Mouse (Mus musculus): ENCODE measurements around the gene Lrmda. TPM values are rescaled to one million over a fixed set of nuclear protein-coding genes. Genes with fewer than 3 reads are reported as not detected.

The Lrmda gene
- polyA plus RNA-seq, 1 experiment from 2014 or later, result 0.23 TPM

DNA sequence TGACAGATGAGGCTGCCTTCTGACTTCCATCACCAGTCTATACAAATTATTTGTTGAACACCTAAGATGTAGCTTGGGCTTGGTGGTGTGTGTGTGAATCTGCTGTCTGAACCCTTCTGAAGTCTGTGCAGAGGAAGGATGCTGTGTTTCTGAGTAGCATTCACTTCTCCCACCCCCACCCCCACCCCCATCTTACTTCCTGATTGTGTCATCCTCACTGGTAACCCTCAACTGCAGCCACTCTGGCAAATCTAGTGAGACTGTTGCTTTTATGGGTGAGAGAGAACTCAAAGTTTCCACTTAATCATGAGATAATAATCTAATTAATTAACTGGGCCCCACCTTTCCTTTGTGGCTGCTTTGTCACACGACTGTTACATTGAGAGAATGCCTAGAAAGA lies 1025.8 kb downstream of the Lrmda start:
- Histone ChIP-seq H3K4me1 (replicated peaks) (no peaks in the 10 kb centered on the region), H3K4me2 (replicated peaks) (no peak overlapping the region), H3K27ac (no peak overlapping the region), H3K9me3 (no peaks in the 10 kb centered on the region), H3K9ac (replicated peaks) (no peak overlapping the region), H3K36me3 (no peaks in the 10 kb centered on the region), H3K27me3 (peaks cover 20% of the 10 kb centered on the region; the same call in 1 of the 2 replicates), H3K4me3 (replicated peaks) (no peak overlapping the region)
- 43% methylated on average over 1 of the region's 1 CpGs for WGBS
- no peak for ATAC-seq

DNA sequence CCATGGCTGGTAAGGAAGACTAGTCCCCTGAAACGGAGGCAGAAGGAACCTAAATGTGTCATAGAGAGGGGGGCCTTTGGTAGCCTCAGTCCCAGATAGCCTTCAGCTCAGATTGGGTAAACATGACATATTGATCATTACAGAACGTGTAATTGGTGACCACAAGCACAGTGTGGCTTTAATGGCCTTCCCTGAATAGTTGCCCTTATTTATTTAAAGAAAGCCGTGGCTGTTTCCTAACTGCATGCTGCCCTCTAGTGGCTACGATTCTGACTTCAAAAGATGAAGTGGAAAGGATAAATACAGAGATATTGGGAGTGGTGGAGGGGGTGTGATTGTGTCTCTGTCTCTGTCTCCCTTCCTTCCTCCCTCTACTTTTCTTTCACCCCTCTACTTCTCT lies 1026.8 kb downstream of the Lrmda start:
- H3K4me2 ChIP-seq (replicated peaks), result no peak overlapping the region
- no peak overlapping the region for H3K27ac ChIP-seq
- H3K27me3 ChIP-seq, result peaks cover 20% of the 10 kb centered on the region; the same call in 1 of the 2 replicates
- H3K9me3 ChIP-seq, result no peaks in the 10 kb centered on the region
- ATAC-seq, result no peak
- no peak overlapping the region for H3K4me3 ChIP-seq (replicated peaks)
- no peak overlapping the region for H3K9ac ChIP-seq (replicated peaks)
- 22% methylated on average over 4 of the region's 4 CpGs for WGBS
- H3K4me1 ChIP-seq (replicated peaks), result no peaks in the 10 kb centered on the region
- H3K36me3 ChIP-seq, result no peaks in the 10 kb centered on the region

GRCm38 (mm10) chr14:23051441-23051840 lies 1031.9 kb downstream of the Lrmda start:
- 92% methylated on average over 7 of the region's 7 CpGs for WGBS
- no peak for ATAC-seq
- H3K9ac ChIP-seq (replicated peaks), result no peak overlapping the region
- no peak overlapping the region for H3K27ac ChIP-seq
- peaks cover 13% of the 10 kb centered on the region; the same call in 1 of the 2 replicates for H3K27me3 ChIP-seq
- no peaks in the 10 kb centered on the region for H3K36me3 ChIP-seq
- H3K9me3 ChIP-seq, result no peaks in the 10 kb centered on the region
- no peak overlapping the region for H3K4me2 ChIP-seq (replicated peaks)
- peaks cover 6% of the 10 kb centered on the region for H3K4me1 ChIP-seq (replicated peaks)
- no peak overlapping the region for H3K4me3 ChIP-seq (replicated peaks)

DNA sequence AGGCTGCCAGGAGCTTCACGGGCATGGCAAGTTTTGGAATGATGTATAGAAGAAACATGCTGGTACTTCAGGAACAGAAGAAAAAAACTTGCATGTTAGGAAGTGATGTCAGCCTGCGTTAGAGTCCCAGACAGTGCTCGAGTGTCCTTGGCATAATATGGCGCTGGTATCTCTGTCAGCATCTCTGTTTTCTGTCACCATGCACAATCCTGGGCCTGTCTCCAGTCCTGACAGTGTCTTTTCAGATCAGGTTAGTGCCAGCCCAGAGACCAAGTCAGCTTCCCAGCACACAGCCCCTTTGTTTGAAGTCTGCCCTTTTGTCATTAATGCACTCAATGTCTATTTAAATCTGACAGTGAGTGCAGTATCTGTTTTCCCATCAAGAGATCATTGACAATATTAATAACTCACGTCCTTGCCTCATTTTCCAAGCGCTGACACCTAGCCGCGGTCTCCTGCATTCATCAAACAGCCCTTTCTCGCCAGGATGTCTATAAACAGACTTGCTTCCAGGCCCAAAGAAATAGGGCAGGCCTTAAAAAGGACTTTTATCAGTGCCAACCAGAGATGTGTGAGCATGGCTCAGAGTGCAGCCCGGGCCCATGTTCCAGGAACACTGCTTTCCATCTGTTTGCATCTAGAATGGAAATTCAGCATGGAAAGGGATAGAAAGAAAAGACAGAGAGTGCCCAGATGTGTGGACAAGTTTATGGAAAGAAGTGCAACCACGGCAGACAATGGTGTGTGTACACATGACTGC lies 1033.5 kb downstream of the Lrmda start:
- Histone ChIP-seq H3K36me3 (no peaks in the 10 kb centered on the region), H3K4me2 (replicated peaks) (no peak overlapping the region), H3K9ac (replicated peaks) (no peak overlapping the region), H3K4me3 (replicated peaks) (no peak overlapping the region), H3K4me1 (replicated peaks) (peaks cover 6% of the 10 kb centered on the region), H3K27me3 (peaks cover under 1% of the 10 kb centered on the region; the same call in 1 of the 2 replicates), H3K27ac (0 out of 2 replicates have a peak overlapping the region, but pooled peaks have one; percentile 4), H3K9me3 (no peaks in the 10 kb centered on the region)
- ATAC-seq, result 0 out of 2 replicates have a peak, but pooled peaks have one; percentile 40
- WGBS, result 63% methylated on average over 11 of the region's 11 CpGs

DNA sequence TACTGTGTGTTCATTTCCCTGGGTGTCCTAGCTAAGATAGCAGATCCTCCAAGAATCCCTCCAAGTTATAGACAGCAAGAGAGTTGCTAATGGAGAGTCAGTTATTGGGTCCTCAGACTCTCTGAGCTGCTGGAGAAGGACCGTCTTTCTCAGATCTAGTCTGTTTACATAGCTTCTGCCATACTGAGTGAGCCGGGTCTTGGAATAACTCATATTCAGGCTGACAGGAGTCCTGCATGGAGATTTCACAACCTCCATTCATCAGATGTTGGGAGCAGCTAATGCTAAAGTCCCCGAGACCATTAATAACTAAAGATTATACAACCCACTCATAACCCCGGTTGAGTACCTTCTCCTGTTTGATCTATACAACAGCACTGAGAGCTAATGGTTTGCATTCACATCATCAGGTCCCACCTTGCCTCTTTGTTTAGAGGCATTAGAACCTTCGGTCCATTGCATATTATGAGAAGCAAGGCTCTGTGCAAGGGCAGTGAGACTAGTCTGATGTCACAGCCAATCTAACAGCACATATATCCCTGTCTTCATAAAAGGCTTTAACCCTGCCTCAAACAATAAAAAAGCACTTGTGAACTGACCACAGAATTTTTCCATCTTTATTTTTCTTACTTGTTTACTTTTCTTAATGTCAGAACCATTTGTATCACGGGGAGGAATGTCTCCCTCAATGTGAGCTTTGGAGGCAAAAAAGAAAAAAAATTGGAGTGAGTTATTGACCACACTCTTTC lies 1037.9 kb downstream of the Lrmda start:
- Histone ChIP-seq H3K4me2 (replicated peaks) (no peak overlapping the region), H3K36me3 (no peaks in the 10 kb centered on the region), H3K4me3 (replicated peaks) (no peak overlapping the region), H3K4me1 (replicated peaks) (peaks cover 6% of the 10 kb centered on the region), H3K27me3 (no peaks in the 10 kb centered on the region), H3K27ac (no peak overlapping the region), H3K9me3 (no peaks in the 10 kb centered on the region), H3K9ac (replicated peaks) (no peak overlapping the region)
- ATAC-seq, result no peak
- 90% methylated on average over 6 of the region's 6 CpGs for WGBS

GRCm38 (mm10) chr14:23057987-23058386 lies 1038.5 kb downstream of the Lrmda start:
- Histone ChIP-seq H3K27me3 (no peaks in the 10 kb centered on the region), H3K4me2 (replicated peaks) (no peak overlapping the region), H3K9me3 (no peaks in the 10 kb centered on the region), H3K9ac (replicated peaks) (no peak overlapping the region), H3K4me3 (replicated peaks) (no peak overlapping the region), H3K36me3 (no peaks in the 10 kb centered on the region), H3K27ac (no peak overlapping the region), H3K4me1 (replicated peaks) (peaks cover 2% of the 10 kb centered on the region)
- WGBS, result 94% methylated on average over 2 of the region's 2 CpGs
- no peak for ATAC-seq

DNA sequence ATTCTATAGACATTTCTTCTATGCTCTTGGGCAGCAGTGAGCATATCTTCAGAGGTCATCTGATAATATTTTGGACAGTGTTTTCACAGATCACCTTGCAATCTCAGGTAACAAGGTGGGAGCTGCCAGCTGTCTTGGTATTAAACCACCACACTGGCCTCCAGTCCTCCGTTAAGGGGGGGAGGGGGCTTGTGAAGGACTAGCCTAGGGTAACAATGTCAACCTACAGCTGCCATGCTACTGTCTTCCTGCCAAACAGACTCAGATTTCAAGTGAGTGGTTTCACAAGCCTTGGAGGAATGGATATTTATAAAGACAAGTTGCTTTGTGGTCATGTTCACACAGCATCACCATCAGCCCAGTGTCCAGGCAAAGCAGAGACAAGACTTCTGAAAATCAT lies 1059.2 kb downstream of the Lrmda start:
- no peak overlapping the region for H3K4me3 ChIP-seq (replicated peaks)
- no peaks in the 10 kb centered on the region for H3K9me3 ChIP-seq
- H3K27me3 ChIP-seq, result no peaks in the 10 kb centered on the region
- 83% methylated on average over 1 of the region's 1 CpGs for WGBS
- no peak for ATAC-seq
- H3K27ac ChIP-seq, result no peak overlapping the region
- no peaks in the 10 kb centered on the region for H3K4me1 ChIP-seq (replicated peaks)
- no peaks in the 10 kb centered on the region for H3K36me3 ChIP-seq
- H3K4me2 ChIP-seq (replicated peaks), result no peak overlapping the region
- no peak overlapping the region for H3K9ac ChIP-seq (replicated peaks)

GRCm38 (mm10) chr14:23084241-23084773 lies 1064.8 kb downstream of the Lrmda start:
- no peak overlapping the region for H3K27ac ChIP-seq
- H3K4me1 ChIP-seq (replicated peaks), result no peaks in the 10 kb centered on the region
- no peak overlapping the region for H3K4me3 ChIP-seq (replicated peaks)
- no peaks in the 10 kb centered on the region for H3K9me3 ChIP-seq
- H3K9ac ChIP-seq (replicated peaks), result no peak overlapping the region
- no peak for ATAC-seq
- H3K36me3 ChIP-seq, result no peaks in the 10 kb centered on the region
- H3K4me2 ChIP-seq (replicated peaks), result no peak overlapping the region
- 89% methylated on average over 1 of the region's 1 CpGs for WGBS
- H3K27me3 ChIP-seq, result no peaks in the 10 kb centered on the region

DNA sequence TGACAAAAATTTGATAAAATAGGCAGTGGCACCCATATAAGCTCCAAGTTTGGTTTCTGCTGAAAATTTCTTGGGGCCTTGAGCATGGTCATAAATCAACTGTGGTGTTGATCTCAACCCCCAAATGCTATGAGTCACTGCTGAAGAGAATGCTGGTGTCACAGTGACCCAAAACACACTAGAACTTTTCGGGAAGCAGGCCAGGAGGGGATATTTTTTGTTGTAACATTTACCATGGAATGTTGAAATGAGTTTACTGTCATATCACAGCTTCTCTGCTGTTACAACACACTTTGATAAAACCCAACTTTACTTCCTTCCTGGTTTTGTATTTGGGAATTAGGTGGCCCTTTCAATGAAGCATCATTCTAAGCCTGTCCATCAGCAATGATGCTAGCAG lies 1065.3 kb downstream of the Lrmda start:
- Histone ChIP-seq H3K9me3 (no peaks in the 10 kb centered on the region), H3K4me3 (replicated peaks) (no peak overlapping the region), H3K36me3 (no peaks in the 10 kb centered on the region), H3K4me2 (replicated peaks) (no peak overlapping the region), H3K27ac (no peak overlapping the region), H3K27me3 (no peaks in the 10 kb centered on the region), H3K4me1 (replicated peaks) (no peaks in the 10 kb centered on the region), H3K9ac (replicated peaks) (no peak overlapping the region)
- ATAC-seq, result no peak
- 90% methylated on average over 1 of the region's 1 CpGs for WGBS

DNA sequence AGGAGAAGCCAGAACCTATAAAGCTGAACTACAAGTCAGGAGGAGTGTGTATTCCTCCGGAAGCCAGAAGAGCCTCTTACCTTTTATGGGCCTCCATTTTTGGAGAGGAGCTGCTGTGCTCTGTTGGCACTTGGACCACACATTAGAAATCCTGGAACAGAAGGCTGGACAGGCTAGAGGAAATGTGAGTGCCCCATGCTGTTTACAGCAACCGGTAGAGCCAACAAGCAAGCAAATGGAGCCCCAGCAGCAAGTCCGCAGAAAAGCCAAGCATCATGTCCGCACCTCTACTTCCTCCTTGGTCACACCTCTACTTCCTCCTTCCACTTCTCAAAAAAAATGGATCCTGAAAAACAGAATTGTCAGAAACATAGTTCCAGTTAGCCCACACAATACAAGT lies 1073.8 kb downstream of the Lrmda start:
- Histone ChIP-seq H3K9ac (replicated peaks) (no peak overlapping the region), H3K4me1 (replicated peaks) (peaks cover 22% of the 10 kb centered on the region), H3K9me3 (no peaks in the 10 kb centered on the region), H3K27ac (no peak overlapping the region), H3K27me3 (no peaks in the 10 kb centered on the region), H3K36me3 (no peaks in the 10 kb centered on the region), H3K4me2 (replicated peaks) (no peak overlapping the region), H3K4me3 (replicated peaks) (no peak overlapping the region)
- ATAC-seq, result no peak
- 94% methylated on average over 4 of the region's 4 CpGs for WGBS

- Histone ChIP-seq H3K9ac (replicated peaks) (no peak overlapping the region), H3K4me2 (replicated peaks) (peak overlapping the region; percentile 25; the same call in 1 of the 2 replicates), H3K27me3 (no peaks in the 10 kb centered on the region), H3K9me3 (no peaks in the 10 kb centered on the region), H3K4me3 (replicated peaks) (no peak overlapping the region), H3K27ac (peak overlapping the region; percentile 56), H3K36me3 (no peaks in the 10 kb centered on the region), H3K4me1 (replicated peaks) (peaks cover 22% of the 10 kb centered on the region)
- peak; percentile 75; the same call in 1 of the 2 replicates for ATAC-seq
- 43% methylated on average over 5 of the region's 5 CpGs for WGBS
Measured at GRCm38 (mm10) chr14:23094546-23095157, 1075.1 kb downstream of the Lrmda start.
